Mouse (Mus musculus) NIH3T3 (cell line): ENCODE data around the gene Pdcd6ip.
"Not testable (repeated sequence)": the region's sequence is repeated elsewhere in the genome, so short reads cannot be mapped to it uniquely, and the experiment has no call there.

Experiments used
- DNase-seq: peaks from one replicate; pipeline ENCODE4 v3.0.0-alpha.2; 2012; ENCODE audit warnings: low read depth

Gene Pdcd6ip

DNA sequence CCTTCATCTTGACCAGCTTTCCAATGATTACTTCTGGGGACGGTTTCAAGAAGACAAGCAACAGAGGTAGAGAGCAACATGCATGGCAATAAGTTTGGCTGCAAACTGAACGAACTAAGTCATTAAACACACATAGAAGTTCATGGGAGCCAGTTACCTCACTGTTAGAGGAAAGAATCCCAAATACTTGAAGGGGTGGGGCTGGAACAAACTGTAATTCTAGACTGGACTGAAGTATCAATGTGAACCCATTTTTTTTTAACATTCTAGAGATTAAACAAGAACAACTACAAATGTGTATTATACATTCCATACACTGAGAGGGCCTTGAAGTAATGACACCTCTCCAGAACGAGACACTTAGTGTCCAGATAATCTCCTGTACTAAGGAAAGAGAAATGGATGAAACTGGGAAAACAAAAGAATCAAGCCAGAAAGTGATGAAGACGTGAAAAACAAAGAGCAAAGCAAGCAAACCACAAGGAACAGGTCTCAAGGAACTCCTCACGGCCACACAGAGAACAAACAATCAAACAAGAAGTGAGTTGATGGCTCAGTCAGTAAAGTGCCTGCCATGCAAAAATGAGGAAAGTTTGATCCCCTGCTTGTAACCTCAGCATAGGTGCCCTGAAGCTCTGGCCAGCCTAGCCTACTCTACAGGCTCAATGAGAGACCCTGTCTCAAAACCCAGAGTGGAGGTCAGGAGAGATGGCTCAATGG is 6.5 kb downstream of the Pdcd6ip start:
- no peak for DNase-seq

DNA sequence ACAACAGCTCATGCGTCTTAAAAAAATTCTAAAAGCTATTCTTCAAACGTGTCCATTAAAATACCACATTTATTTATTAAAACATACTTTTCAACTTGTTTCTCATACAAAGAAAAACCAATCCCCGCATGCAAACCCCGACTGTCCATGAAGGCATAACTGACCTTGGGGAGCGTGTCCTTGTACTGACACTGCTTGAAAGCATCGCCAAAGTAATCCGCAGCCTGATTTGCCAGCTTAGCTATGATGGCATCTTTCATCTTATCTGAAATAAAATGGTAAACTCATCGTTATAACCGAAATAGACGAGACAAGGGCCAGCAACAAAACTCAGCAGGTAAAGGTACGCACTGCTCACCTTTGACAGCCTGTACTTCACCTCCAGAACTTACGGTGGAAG is 20.6 kb downstream of the Pdcd6ip start:
- no peak for DNase-seq

- DNase-seq, result no peak
These were observed 34.3 kb downstream of the Pdcd6ip start for GRCm38 (mm10) chr9:113673721-113674120.

DNA sequence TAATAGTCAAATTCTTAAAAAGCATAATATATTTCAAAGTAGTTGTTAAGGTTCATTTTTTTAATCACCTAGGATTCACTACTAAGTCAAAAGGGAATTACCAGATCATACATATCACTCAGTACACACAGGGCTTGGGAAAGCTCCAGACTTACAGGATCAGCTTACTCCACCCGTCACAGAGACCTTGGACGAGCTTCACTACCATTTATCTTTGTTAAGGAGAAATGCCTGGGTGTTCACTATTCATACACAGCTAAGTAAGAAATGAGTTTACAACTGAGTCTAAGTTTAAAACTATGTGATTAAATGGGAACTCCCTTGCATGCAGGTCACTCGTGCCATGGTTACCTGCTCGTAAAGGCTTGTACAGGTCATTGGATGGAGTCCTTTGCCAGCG is 35.7 kb downstream of the Pdcd6ip start:
- DNase-seq, result no peak

DNA sequence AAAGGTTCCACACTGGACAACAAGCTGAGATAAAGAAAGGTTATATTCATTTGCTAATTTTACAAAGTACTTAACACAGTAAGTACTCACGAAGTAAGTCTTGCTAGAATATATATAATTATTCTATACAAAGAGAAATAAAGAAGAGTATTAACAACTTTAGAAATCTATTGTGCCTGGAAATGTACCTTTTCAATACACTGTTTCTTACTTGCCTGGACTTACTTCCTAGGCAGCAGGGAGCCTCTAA is 37.3 kb downstream of the Pdcd6ip start:
- DNase-seq, result no peak

DNA sequence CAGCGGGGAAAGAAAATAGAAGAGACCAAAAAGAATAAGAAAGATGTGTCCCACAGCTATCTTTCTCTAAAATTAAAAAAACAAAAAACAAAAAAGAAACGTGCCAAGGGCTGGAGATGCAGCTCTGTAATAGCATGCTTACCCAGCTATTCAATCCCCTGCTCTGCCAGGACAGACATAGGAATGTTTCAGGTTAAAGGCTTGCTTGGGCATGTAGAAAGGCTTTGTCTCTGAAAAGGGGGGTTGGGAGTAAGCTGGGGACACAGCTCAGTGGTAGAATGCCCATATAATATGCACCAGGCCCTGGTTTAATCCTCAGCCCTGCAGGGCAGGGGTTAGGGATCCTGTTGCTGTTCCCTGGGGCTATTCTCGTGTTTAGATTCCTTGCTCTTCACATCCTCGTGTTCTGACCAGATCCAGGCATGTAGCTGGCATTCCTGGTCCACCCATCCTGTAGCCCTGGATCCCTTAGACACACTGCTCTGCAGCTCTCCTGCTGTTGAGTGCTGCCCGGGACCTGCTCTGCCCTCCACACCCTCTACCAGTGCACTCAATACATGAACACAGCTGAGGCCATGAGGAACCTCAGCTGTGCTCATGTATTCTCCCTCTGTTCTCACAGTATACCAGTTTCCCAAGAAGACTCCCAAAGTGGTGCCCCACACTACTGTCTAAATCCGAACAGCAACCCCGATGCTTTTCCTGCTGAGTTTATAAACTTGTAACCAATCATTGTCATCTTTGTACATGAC is 37.8 kb downstream of the Pdcd6ip start:
- no peak for DNase-seq

DNA sequence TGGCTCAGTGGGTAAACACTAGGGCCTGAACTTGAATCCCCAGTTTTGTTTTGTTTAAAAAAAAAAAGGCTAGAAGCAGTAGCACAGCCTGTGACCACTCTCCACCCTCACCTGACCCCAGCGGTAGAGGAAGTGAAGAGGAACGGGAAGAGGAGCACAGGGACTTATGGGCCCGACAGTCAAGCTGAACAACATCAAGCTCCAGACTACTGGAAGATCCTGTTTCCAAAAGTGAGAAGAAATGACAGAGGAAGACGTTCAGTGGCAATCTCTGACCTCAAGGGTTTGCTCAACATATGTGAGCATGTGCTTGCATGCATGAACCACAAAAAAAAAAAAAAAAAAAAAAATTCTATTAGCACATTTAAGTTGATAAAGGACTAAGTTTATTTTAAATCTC is 44.6 kb downstream of the Pdcd6ip start:
- no peak for DNase-seq

DNA sequence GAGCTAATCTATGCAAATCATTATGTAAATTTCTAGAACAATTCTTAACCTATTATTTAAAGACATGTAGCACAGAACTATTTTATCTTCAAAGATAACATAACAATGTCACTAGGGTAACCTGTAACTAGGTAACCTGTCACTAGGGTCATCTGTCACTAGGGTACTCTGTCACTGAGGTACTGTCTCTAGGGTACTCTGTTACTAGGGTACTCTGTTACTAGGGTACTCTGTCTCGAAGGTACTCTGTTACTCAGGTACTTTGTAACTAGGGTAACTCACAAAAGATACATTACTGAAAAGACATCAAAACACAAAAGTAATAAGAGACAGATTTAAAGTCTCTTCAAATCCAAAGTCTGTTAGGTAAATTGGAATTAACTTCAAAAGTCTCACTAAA is 50.2 kb downstream of the Pdcd6ip start:
- no peak for DNase-seq

DNA sequence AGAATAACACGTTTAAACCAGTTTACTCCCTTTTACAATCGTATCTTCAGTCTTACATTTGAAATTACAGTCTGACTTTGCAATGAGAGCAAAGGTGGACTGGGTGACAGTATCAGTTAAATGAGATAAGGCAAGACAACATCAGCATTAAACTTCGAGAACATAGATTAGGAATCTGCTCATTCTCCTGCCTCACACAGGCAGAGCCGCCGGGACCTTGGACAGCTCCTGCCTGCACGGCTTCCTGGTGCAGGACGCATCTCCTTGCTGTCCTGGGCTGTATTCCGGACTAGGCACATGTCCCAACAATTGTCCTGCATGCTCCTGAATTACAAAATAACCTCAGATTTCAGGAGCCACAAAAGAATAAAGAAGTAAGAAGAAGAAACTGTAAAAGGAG is 54.5 kb downstream of the Pdcd6ip start:
- DNase-seq, result peak; percentile 12

GRCm38 (mm10) chr9:113650787-113651186 is 57.3 kb downstream of the Pdcd6ip start:
- DNase-seq, result no peak

DNA sequence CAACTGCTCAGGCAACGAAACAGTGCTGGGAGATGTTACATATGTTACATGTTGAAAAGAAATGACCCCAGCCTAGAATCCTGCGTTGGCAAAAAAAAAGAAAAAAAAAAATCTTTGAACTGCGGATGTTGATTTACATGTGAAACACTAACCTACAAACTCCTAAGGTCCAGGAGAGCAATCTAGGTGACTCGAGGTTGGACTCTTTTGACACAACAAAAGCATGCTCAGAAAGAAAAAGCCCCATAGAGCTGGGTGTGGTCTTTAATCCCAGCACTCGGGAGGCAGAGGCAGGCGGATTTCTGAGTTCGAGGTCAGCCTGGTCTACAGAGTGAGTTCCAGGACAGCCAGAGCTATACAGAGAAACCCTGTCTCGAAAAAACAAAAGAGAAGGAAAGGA is 58.8 kb downstream of the Pdcd6ip start:
- DNase-seq, result not testable (repeated sequence)

DNA sequence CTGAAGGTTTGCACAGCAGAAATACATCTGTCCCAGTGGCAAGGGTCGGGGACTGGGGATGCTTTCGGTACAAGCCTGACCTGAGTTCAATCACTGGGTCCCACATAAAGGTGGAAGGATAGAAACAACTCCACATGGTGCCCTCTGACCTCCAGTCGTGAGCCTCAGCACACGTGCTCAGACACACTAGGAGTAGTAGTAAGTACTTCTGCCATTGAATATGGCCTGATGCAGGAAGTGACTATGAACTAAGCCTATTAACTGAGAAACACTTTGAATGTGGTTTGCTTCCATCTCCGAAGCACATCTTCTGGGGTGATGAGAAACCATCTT is 62.3 kb downstream of the Pdcd6ip start:
- DNase-seq, result no peak

- DNase-seq, result peak; percentile 77
These were observed 62.8 kb downstream of the Pdcd6ip start for GRCm38 (mm10) chr9:113645153-113645836.

DNA sequence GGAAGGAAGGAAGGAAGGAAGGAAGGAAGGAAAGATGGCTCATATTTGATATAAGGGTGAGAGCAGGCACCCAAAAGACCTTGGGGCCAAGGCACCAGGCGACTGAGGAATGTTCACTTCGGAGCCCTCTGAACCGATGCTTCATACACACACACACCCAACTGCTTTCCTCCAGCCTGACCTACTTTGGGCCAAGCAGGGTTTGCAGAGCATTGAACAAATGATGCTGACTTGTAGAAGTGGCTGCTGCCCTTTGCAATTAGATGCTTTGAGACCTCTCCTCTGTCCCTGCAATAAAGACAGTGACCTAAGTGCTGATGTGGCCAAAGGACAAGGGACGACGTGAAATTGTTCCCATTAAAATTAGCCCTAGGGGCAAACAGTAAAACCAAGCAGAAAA is 63.4 kb downstream of the Pdcd6ip start:
- DNase-seq, result no peak

GRCm38 (mm10) chr9:113644076-113644475 is 64.0 kb downstream of the Pdcd6ip start:
- no peak for DNase-seq

DNA sequence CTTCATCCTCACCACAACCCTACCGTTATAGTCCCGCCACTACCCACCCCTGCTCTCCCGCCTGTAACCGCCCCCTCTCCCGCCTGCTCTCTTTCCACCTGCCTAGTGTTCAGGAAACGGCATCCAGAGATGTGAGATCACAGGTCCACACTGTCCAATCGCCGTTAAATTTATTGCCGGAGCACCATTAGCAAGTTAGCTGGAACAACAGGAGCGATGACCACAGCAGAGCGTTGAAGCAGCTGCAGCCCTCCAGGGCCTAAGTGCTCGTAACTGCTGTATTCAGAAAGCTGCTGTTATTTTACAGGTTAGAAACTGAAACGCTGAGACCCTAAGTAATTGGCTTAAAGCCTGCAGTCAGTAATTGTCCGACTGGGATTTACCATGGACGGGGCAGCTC is 64.4 kb downstream of the Pdcd6ip start:
- no peak for DNase-seq

DNA sequence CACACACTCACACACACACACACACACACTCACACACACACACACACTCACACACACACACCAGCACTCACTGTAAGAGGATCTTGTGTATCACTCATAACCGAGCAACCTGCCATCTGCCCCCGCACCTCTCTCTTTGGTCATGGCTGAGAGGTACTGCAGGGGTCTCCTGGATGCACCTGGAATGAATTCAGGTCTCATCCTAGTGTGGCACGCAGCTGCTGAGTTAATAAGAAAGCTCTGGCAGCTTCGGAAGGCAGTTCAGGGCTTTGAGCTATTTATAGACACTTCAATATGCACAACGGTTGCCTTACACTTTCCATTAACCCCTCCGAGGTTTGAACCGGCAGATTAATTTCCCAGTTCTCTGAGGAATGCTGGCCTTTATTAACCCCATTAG is 73.1 kb downstream of the Pdcd6ip start:
- DNase-seq, result no peak

- DNase-seq, result no peak
These were observed 74.8 kb downstream of the Pdcd6ip start for GRCm38 (mm10) chr9:113633168-113633744.

DNA sequence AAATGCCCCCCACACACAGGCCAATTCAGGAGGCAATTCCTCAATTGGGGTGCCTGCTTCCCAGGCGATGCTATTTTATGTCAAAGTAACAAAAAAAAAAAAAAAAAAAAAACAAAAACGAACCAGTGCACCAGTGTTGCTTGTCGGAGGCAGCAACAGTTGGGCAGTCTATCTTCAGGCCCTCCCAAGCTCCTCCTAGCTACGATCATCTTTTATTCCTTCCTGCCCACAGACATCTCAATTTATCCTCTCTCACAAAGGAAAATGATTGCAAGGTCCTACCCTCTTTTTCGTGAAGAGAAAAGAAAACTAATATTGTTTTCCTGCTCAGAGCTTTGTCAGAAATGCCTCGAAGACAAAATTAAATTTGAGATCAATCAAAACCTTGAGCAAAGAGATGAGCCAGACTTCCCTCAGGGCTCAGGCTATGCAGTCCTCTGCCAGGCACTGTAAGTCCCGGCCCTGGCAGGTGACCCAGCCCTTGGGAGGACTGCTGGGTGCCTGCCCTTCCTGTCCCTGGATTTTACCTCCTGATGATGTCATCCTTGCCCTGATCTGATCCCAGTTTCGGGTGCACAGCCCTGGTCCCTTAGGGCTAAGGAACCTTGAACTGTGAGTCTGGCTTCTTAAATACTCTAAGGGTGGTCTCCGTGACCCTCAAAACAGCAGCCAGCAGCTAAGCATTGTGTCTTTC is 75.6 kb downstream of the Pdcd6ip start:
- DNase-seq, result no peak

- peak; percentile 56 for DNase-seq
These were observed 78.4 kb downstream of the Pdcd6ip start for GRCm38 (mm10) chr9:113629632-113630031.

GRCm38 (mm10) chr9:113629191-113629590 is 78.9 kb downstream of the Pdcd6ip start:
- DNase-seq, result no peak

- no peak for DNase-seq
These were observed 79.3 kb downstream of the Pdcd6ip start for GRCm38 (mm10) chr9:113628780-113629179.

GRCm38 (mm10) chr9:113626730-113627129 is 81.3 kb downstream of the Pdcd6ip start:
- DNase-seq, result no peak
